Mouse (Mus musculus) mouse embryonic stem cell (cell line): ENCODE data around the gene Tmem110.

Experiments used
- in situ Hi-C, 2 experiments: fragments of 300-500 bp; cut with MboI; formaldehyde crosslinking; loops; 1 replicate in 1 of 2; 3 replicates in 1 of 2; pipeline ENCODE4 v1.14.3; 2019 to 2020; ENCODE audit warnings: low sequenced_read_pairs in 2 of 2, low pct_unique_long_range_greater_than_20kb in 1 of 2, mixed read lengths in 1 of 2; ENCODE audit not compliant: unreplicated experiment in 1 of 2

Tmem110 gene

GRCm38 (mm10) chr14:30857990-30858389 is 32.6 kb downstream of the Tmem110 start:
- in situ Hi-C loops, result no loop called here

- in situ Hi-C loops, result no loop called here
These were observed 36.2 kb downstream of the Tmem110 start for GRCm38 (mm10) chr14:30861421-30862125.

GRCm38 (mm10) chr14:30862368-30862767 is 37.0 kb downstream of the Tmem110 start:
- in situ Hi-C loops, result no loop called here

- in situ Hi-C loops, result no loop called here
These were observed 39.9 kb downstream of the Tmem110 start for GRCm38 (mm10) chr14:30865311-30865710.

- in situ Hi-C loops, result no loop called here
These were observed 41.7 kb downstream of the Tmem110 start for GRCm38 (mm10) chr14:30867042-30867441.

- in situ Hi-C loops, result no loop called here
These were observed 43.4 kb downstream of the Tmem110 start for GRCm38 (mm10) chr14:30868826-30869225.

- in situ Hi-C loops, result no loop called here
These were observed 44.0 kb downstream of the Tmem110 start for GRCm38 (mm10) chr14:30869391-30869801.

GRCm38 (mm10) chr14:30870206-30871147 is 45.1 kb downstream of the Tmem110 start:
- in situ Hi-C loops, result no loop called here

GRCm38 (mm10) chr14:30874095-30874700 is 48.8 kb downstream of the Tmem110 start:
- in situ Hi-C loops, result no loop called here

GRCm38 (mm10) chr14:30875130-30875865 is 49.9 kb downstream of the Tmem110 start:
- in situ Hi-C loops, result no loop called here

- in situ Hi-C loops, result no loop called here
These were observed 50.6 kb downstream of the Tmem110 start for GRCm38 (mm10) chr14:30875955-30876354.

- in situ Hi-C loops, result no loop called here
These were observed 51.1 kb downstream of the Tmem110 start for GRCm38 (mm10) chr14:30876451-30876850.

- in situ Hi-C loops, result no loop called here
These were observed 52.4 kb downstream of the Tmem110 start for GRCm38 (mm10) chr14:30877827-30878226.

GRCm38 (mm10) chr14:30878958-30879571 is 53.7 kb downstream of the Tmem110 start, which contains the start of gene Mustn1:
Gene Mustn1, plus strand, starts transcription at chr14:30879200.
- in situ Hi-C loops, result no loop called here

- in situ Hi-C loops, result no loop called here
These were observed 54.4 kb downstream of the Tmem110 start for GRCm38 (mm10) chr14:30879794-30880193.

- in situ Hi-C loops, result no loop called here
These were observed 54.9 kb downstream of the Tmem110 start for GRCm38 (mm10) chr14:30880251-30880650.

GRCm38 (mm10) chr14:30880811-30881717 is 55.7 kb downstream of the Tmem110 start:
- in situ Hi-C loops, result no loop called here
